Mouse (Mus musculus) hindbrain, embryonic 15.5 days (tissue): Measurements from ENCODE around the gene Gm9844. TPM values are rescaled to one million over a fixed set of nuclear protein-coding genes. Genes with fewer than 3 reads are reported as not detected.

Source experiments
- ATAC-seq: fragments of 200-750 bp; cut with Nextera tagmentation; 2 replicates; pipeline ENCODE4 v1.8.0; 2017; ENCODE audit warnings: low read depth, moderate number of reproducible peaks, moderate TSS enrichment; ENCODE audit not compliant: low FRiP score
- H3K27ac ChIP-seq: fragments of 300-500 bp; sonication (generic); replicated peaks from 2 replicates; pipeline ENCODE4 v1.5.1; 2015; ENCODE audit warnings: mild to moderate bottlenecking, inconsistent platforms
- H3K27me3 ChIP-seq: fragments of 300-500 bp; sonication (generic); 2 replicates; pipeline ENCODE4 v1.6.1; 2015; ENCODE audit warnings: control low read depth, inconsistent platforms
- H3K36me3 ChIP-seq: fragments of 300-500 bp; sonication (generic); 2 replicates; pipeline ENCODE4 v1.6.1; 2015; ENCODE audit warnings: control low read depth, inconsistent platforms
- H3K4me1 ChIP-seq: fragments of 300-500 bp; sonication (generic); replicated peaks from 2 replicates; pipeline ENCODE4 v1.6.1; 2015; ENCODE audit warnings: control low read depth, inconsistent platforms
- H3K4me2 ChIP-seq: fragments of 300-500 bp; sonication (generic); 2 replicates; pipeline ENCODE4 v1.6.1; 2015; ENCODE audit warnings: moderate library complexity, mild to moderate bottlenecking, inconsistent platforms
- H3K4me3 ChIP-seq: fragments of 300-500 bp; sonication (generic); 2 replicates; pipeline ENCODE4 v1.5.1; 2015; ENCODE audit warnings: mild to moderate bottlenecking, inconsistent platforms
- H3K9ac ChIP-seq: fragments of 300-500 bp; sonication (generic); 2 replicates; pipeline ENCODE4 v1.6.1; 2015; ENCODE audit warnings: inconsistent platforms
- H3K9me3 ChIP-seq: fragments of 300-500 bp; sonication (generic); 2 replicates; pipeline ENCODE4 v1.6.1; 2016; ENCODE audit warnings: control low read depth, inconsistent platforms
- WGBS: fragments of 180-500 bp; shearing (Covaris S2); methylation state at CpG from one replicate; pipeline ENCODE4 v1.1.7; 2015; 5-methylcytosine and 5-hydroxymethylcytosine counted together
- polyA plus RNA-seq: library from polyadenylated mRNA; unstranded; fragments of >200 nt; fragmentation: Nextera tagmentation; extraction: Ambion mirVana; gene quantifications from 2 replicates; pipeline ENCODE4 v1.2.1, GENCODE M21; 2015

Gene Gm9844
- polyA plus RNA-seq, 1 experiment from 2014 or later: 29.3 TPM

DNA sequence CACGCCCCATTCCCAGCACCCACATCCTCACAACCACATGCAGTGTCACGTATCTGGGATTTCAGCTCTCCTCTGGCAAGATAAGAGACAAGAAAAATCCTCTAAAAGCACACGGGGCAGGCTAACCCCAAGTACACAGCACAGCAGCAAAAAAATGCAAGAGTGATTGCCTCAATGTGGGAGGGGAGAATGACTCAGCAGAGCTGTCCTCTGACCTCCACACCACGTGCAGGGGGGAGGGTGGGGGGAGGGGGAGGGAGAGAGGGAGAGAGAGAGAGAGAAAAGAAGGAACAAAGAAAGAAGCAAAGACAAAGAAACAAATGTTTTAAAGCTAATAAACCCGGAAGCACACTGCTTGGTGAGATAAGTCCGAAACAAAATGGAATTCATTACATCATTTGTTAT is 11.1 kb upstream of the Gm9844 start:
- Histone ChIP-seq H3K4me2 (no peak overlapping the region), H3K9me3 (no peaks in the 10 kb centered on the region), H3K9ac (no peak overlapping the region), H3K4me1 (no peaks in the 10 kb centered on the region), H3K4me3 (no peak overlapping the region), H3K27me3 (no peaks in the 10 kb centered on the region), H3K36me3 (no peaks in the 10 kb centered on the region), H3K27ac (no peak overlapping the region)
- WGBS: 40% methylated on average over 6 of the region's 6 CpGs
- ATAC-seq: no peak

DNA sequence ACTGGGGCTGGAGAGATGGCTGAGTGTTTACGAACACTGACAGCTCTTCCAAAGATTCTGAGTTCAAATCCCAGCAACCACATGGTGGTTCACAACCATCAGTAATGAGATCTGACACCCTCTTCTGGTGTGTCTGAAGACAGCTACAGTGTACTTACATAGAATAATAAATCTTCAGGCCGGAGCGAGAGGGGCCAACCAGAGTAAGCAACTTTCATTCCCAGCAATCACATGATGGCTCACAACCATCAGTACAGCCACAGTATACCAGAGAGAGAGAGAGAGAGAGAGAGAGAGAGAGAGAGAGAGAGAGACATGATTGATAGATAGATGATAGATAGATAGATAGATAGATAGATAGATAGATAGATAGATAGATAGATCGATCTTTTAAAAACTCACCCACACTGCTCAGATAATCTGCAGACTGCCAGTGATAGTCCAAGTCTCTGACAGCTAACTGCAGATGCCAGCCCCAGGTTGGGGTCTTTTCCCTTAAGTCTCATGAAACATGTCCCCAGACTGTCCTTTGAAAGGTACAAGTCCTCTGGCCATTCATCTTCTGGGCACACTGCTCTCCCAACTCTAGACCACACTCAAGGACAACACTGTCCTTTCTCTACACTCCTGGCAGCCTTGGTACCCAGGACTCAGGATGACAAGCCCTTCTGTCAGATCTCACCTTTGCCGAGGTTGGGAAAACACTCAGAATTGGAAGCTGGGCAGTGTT is 10.3 kb upstream of the Gm9844 start:
- no peak overlapping the region for H3K4me3 ChIP-seq
- no peaks in the 10 kb centered on the region for H3K36me3 ChIP-seq
- H3K27ac ChIP-seq: no peak overlapping the region
- no peaks in the 10 kb centered on the region for H3K27me3 ChIP-seq
- ATAC-seq: no peak
- no peak overlapping the region for H3K9ac ChIP-seq
- no peak overlapping the region for H3K4me2 ChIP-seq
- H3K4me1 ChIP-seq: no peaks in the 10 kb centered on the region
- no peaks in the 10 kb centered on the region for H3K9me3 ChIP-seq
- 82% methylated on average over 5 of the region's 5 CpGs for WGBS

DNA sequence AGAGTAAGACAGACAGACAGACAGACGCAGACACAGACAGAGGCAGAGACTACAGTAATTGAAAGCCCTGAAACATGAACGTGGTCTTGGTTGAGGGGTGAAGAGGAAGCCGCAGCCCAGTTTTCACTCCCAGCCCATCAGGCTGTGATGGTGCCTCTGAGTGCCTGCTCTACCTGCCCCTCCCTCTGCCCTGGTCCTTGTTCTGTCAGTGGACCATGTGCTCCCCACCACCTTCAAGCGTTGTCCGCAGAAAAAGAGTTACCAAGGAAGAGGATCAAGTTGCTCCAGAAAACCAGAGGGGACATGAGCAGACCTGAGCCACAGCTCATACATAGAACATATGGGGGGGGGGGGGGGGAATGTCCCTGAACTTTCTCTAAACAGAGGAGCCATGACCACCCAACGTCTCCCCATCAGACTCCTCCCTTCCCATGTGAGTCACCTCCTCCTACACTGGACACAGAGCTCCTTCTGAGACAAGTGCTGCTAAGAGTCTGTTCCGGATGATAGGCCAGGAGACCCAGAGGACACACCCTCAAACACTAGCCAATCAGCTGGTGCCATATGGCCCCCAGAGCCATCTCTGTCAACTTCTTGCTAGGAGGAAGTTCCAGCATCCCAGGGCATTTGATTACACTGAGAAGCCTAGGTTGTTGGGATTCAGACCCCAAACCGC is 9.3 kb upstream of the Gm9844 start:
- no peak for ATAC-seq
- Histone ChIP-seq H3K4me3 (no peak overlapping the region), H3K27ac (no peak overlapping the region), H3K27me3 (no peaks in the 10 kb centered on the region), H3K36me3 (no peaks in the 10 kb centered on the region), H3K9ac (no peak overlapping the region), H3K4me1 (no peaks in the 10 kb centered on the region), H3K9me3 (no peaks in the 10 kb centered on the region), H3K4me2 (no peak overlapping the region)
- 84% methylated on average over 8 of the region's 8 CpGs for whole genome bisulfite sequencing

DNA sequence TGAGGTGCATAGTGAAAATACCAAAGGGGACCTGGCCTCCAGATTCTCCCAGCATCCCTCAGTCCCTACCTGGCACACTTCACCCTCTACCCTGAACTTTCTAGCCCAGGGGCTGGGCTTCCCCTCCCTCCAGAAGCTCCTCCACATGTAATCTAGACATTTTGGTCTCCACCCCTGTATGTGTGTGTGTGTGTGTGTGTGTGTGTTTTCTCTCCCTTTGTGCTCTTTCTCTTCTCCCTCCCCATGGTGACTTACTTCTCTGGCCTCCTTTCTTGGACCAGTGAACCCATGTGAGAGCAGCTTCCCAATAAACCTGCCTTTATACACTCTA is 8.8 kb upstream of the Gm9844 start:
- no peak overlapping the region for H3K4me2 ChIP-seq
- no peaks in the 10 kb centered on the region for H3K9me3 ChIP-seq
- H3K36me3 ChIP-seq: no peaks in the 10 kb centered on the region
- no peak overlapping the region for H3K4me3 ChIP-seq
- H3K27me3 ChIP-seq: no peaks in the 10 kb centered on the region
- H3K27ac ChIP-seq: no peak overlapping the region
- no peaks in the 10 kb centered on the region for H3K4me1 ChIP-seq
- H3K9ac ChIP-seq: no peak overlapping the region
- ATAC-seq: no peak

DNA sequence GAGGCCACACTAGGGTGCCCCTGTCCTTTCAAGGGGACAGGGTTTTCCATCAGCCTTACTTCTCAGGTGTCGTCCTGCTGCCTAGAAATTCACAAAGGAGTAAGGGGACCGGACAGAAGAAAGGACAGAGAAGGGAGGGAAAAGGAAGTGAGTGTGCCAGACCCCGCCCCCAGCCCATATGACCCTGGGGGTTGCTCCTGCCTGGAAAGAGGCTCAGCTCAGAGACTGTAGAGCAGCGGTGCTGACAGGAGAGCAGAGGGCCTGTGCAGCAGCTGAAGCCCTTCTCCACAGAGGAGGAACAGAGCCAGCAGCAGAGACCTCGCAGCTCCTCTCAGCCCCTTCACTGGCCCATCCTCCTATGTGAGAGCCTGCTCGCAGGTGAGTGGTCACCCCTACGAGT is 8.3 kb upstream of the Gm9844 start:
- H3K9me3 ChIP-seq: no peaks in the 10 kb centered on the region
- no peak overlapping the region for H3K9ac ChIP-seq
- no peak overlapping the region for H3K27ac ChIP-seq
- H3K27me3 ChIP-seq: no peaks in the 10 kb centered on the region
- ATAC-seq: no peak
- no peak overlapping the region for H3K4me2 ChIP-seq
- no peak overlapping the region for H3K4me3 ChIP-seq
- WGBS: 65% methylated on average over 7 of the region's 7 CpGs
- H3K36me3 ChIP-seq: no peaks in the 10 kb centered on the region
- no peaks in the 10 kb centered on the region for H3K4me1 ChIP-seq

DNA sequence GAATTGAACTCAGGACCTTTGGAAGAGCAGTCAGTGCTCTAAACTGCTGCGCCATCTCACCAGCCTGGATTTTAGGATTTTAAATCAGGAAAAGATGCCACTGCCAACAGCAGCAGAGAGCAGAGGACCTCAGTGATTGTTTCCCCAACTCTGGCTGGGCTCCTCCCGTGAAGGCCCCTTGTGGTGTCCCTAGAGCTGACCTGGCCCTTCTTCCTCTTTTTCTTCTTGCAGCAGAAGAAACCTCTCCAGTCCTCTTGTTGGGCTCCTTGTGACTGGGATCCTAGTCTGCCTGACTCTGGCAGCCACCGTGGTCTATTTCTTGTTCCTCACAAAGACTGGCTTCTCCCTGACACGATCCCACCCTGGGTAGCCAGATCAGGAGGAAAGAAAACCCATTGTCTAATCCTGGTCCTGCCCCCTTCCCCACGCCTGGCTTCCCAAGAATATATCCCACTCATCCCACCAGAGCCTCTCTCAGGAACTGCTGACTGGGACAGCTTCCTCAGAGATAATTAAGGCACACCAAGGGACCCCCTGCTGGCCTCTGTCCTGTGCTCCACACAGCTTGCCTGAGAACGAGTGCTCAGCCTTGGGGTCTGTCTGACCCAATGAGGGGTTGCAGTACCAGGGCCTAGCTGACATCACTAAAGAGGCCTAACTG is 5.4 kb upstream of the Gm9844 start:
- H3K27me3 ChIP-seq: no peaks in the 10 kb centered on the region
- H3K27ac ChIP-seq: no peak overlapping the region
- H3K36me3 ChIP-seq: no peaks in the 10 kb centered on the region
- no peak for ATAC-seq
- no peaks in the 10 kb centered on the region for H3K4me1 ChIP-seq
- H3K4me2 ChIP-seq: no peak overlapping the region
- H3K4me3 ChIP-seq: no peak overlapping the region
- H3K9ac ChIP-seq: no peak overlapping the region
- H3K9me3 ChIP-seq: no peaks in the 10 kb centered on the region
- WGBS: 28% methylated on average over 6 of the region's 6 CpGs

DNA sequence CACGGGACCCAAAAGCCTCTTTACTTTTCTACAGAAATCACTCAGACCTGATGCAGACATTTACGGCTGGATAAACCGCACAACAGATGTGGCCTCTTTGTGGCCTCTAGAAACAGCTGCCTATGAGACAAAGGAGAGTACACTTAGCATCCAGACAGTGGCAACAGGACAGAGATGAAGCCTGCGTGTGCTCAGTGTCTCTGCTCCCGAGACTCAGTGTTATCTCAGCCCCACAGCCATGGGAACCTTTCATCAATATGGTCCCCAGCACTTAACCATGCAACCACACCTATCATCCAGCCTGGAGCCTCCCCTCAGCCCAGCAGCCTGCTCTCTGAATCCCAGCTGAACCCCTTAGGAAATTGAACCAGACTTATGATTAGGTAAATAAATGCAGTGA is 2.8 kb upstream of the Gm9844 start:
- Histone ChIP-seq H3K9me3 (no peaks in the 10 kb centered on the region), H3K4me3 (no peak overlapping the region), H3K27ac (no peak overlapping the region), H3K4me2 (no peak overlapping the region), H3K4me1 (no peaks in the 10 kb centered on the region), H3K27me3 (no peaks in the 10 kb centered on the region), H3K9ac (no peak overlapping the region), H3K36me3 (no peaks in the 10 kb centered on the region)
- ATAC-seq: no peak
- WGBS: 68% methylated on average over 5 of the region's 5 CpGs

DNA sequence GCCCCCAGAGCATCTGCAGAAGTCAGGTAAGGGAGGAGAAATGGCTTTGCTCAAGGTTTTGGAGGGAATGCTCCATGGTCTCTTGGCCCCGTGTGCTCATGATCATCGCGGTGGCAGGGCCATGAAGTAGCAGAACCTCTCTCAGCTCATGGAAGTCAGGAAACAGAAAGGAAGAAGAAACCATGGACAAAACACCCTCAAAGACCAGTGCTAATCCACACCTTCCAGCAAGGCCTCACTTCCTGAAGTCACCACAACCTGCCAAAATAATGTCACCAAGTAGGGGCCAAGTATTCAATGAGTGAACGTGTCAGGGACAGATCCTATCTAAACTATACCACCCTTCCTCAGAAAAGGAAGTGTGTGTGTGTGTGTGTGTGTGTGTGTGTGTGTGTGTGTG is 840 bp downstream of the Gm9844 start:
- no peak for ATAC-seq
- Histone ChIP-seq H3K27ac (no peak overlapping the region), H3K27me3 (no peaks in the 10 kb centered on the region), H3K36me3 (no peaks in the 10 kb centered on the region), H3K9me3 (no peaks in the 10 kb centered on the region), H3K4me2 (no peak overlapping the region), H3K9ac (no peak overlapping the region), H3K4me1 (no peaks in the 10 kb centered on the region), H3K4me3 (no peak overlapping the region)
- 86% methylated on average over 4 of the region's 4 CpGs for WGBS

DNA sequence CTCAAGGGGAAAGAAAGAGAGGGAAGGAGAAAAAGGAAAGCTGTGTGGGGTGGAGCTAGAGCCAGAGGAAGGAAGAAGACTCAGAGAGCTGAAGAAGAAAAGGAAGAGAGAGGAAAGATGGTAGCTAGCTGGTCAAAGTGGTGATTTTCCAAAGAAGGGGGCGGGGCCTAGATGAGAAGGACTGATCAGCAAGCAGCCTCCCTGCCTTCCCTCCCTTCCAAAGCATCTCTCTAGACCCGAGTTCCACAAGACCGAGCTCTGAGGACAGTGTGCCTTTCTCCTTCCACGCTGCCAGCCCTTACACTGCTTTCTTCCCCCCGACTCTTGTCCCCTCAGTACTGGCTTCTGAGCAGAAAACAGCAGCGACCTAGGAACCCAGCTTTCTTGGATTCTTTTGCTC is 2.1 kb downstream of the Gm9844 start:
- 37% methylated on average over 6 of the region's 6 CpGs for WGBS
- ATAC-seq: no peak
- no peaks in the 10 kb centered on the region for H3K27me3 ChIP-seq
- no peak overlapping the region for H3K27ac ChIP-seq
- H3K9ac ChIP-seq: no peak overlapping the region
- H3K4me3 ChIP-seq: no peak overlapping the region
- H3K9me3 ChIP-seq: no peaks in the 10 kb centered on the region
- H3K36me3 ChIP-seq: no peaks in the 10 kb centered on the region
- H3K4me1 ChIP-seq: no peaks in the 10 kb centered on the region
- no peak overlapping the region for H3K4me2 ChIP-seq

DNA sequence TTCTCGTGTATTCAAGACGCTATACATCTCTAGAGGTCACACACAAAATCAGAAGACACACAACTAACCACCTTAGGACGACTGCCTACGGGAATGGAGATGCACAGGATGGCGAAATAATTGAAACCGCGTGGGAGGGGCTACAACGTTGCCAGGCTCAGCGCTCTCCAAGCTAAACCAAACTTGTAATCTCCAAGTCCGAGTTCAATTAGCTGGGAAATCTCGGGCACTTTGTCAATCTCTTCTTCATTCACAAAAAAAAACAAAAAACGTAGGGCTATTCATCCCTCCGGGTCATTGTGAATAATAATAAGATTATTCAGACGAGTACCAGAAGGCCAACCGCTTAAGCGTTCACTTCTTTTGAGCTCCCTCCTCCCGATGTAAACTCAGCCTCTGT is 7.1 kb downstream of the Gm9844 start:
- H3K27ac ChIP-seq: no peak overlapping the region
- 50% methylated on average over 17 of the region's 17 CpGs for WGBS
- no peaks in the 10 kb centered on the region for H3K36me3 ChIP-seq
- H3K27me3 ChIP-seq: no peaks in the 10 kb centered on the region
- H3K4me1 ChIP-seq: no peaks in the 10 kb centered on the region
- no peak overlapping the region for H3K4me3 ChIP-seq
- H3K9ac ChIP-seq: no peak overlapping the region
- no peaks in the 10 kb centered on the region for H3K9me3 ChIP-seq
- H3K4me2 ChIP-seq: no peak overlapping the region
- ATAC-seq: no peak

DNA sequence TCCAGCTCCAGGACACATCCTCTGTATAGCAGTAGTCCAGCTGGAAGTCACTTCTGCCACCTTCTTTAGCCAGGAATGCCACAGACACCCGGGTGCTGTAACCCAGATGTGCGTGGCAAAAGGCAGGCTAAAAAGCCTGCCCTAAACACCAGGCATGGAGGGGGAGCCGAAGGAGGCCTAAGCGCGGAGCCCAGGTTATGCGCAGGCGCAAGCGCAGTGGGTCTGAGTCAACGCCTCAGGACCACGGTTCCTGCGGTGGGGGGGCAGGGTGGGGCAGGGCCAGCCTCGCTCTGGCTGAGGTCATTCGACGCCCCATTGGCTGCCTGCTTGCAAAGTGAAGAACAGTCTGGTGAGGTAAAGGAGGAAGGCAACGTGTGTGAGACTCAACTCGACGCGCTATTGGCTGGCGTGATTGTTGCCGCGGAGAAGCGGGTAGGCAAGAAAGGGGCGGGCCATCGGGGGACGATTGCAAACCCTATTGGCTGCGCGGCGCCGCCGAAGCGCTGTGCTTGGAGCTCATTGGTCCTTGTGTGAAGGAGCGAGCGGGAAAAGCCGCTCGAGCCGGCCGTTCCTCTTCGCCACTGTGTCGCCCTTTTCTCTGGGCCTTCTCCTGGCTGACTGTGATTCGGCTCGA is 7.6 kb downstream of the Gm9844 start, which contains the start of the genes Lypd4 and Dmrtc2:
Lypd4 (minus strand) TSS at position 410 of the 634 bp plus-strand sequence.
Dmrtc2 (plus strand) TSS at position 526 of the 634 bp plus-strand sequence.
- Histone ChIP-seq H3K27me3 (no peaks in the 10 kb centered on the region), H3K4me2 (peak within 1 kb of the TSS; percentile 26; the same call in 1 of the 2 replicates), H3K9ac (no peak within 1 kb of the TSS), H3K9me3 (no peaks in the 10 kb centered on the region), H3K27ac (no peak within 1 kb of the TSS), H3K36me3 (no peaks in the 10 kb centered on the region), H3K4me1 (no peaks in the 10 kb centered on the region), H3K4me3 (no peak within 1 kb of the TSS)
- peak; percentile 52; the same call in 1 of the 2 replicates for ATAC-seq
- 60% methylated on average over 41 of the region's 41 CpGs for WGBS

DNA sequence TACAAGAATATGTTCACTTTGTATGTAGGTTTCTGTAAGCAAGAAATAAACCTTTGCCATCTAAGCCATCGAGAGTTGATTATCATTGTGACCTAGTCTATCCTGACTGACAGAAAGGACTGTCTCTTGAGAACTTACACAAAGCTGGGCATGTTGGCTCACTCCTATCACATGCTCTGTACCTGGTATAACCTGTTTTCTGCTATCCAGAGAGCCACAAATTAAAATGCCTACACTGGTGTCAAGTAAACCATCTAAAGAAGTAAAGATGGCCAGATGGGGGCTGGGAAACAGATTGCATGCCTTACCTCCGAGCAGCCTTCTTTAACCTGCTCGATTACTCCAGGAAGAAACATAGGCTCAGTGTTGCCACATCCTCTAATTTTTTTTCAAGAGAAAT is 15.6 kb downstream of the Gm9844 start:
- Histone ChIP-seq H3K4me3 (no peak overlapping the region), H3K27ac (no peak overlapping the region), H3K4me1 (no peaks in the 10 kb centered on the region), H3K36me3 (no peaks in the 10 kb centered on the region), H3K4me2 (no peak overlapping the region), H3K9ac (no peak overlapping the region), H3K9me3 (no peaks in the 10 kb centered on the region), H3K27me3 (no peaks in the 10 kb centered on the region)
- WGBS: 84% methylated on average over 3 of the region's 3 CpGs
- no peak for ATAC-seq
